Mouse (Mus musculus) layer of hippocampus, postnatal 36 days (tissue): ENCODE measurements at regions not wholly inside any gene's neighbourhood (a gene's known extent, or its start where the extent isn't known, plus 50 kb on each side); places are given as distances from the start of the nearest gene placed in this dataset.

ENCODE experiments used
- DNase-seq, 2 experiments: peaks; one replicate each; pipeline ENCODE4 v3.0.0; 2022

- no peak for DNase-seq
These were observed 219.6 kb downstream of the Tmem38b start for GRCm38 (mm10) chr4:54045258-54046029.

- no peak for DNase-seq
These were observed 238.5 kb downstream of the Tmem38b start for GRCm38 (mm10) chr4:54064331-54064730.

- no peak for DNase-seq
These were observed 246.1 kb downstream of the Tmem38b start for GRCm38 (mm10) chr4:54071951-54072350.

GRCm38 (mm10) chr4:54072482-54072881 lies 246.6 kb downstream of the Tmem38b start:
- no peak for DNase-seq

- DNase-seq: no peak
These were observed 247.1 kb downstream of the Tmem38b start for GRCm38 (mm10) chr4:54072932-54073331.

GRCm38 (mm10) chr4:54073483-54073882 lies 247.6 kb downstream of the Tmem38b start:
- DNase-seq: peak; percentile 48 to 69

- no peak for DNase-seq
These were observed 248.4 kb downstream of the Tmem38b start for GRCm38 (mm10) chr4:54074226-54074625.

GRCm38 (mm10) chr4:54080526-54080925 lies 254.7 kb downstream of the Tmem38b start:
- no peak for DNase-seq

- DNase-seq: no peak
These were observed 255.6 kb downstream of the Tmem38b start for GRCm38 (mm10) chr4:54081411-54081810.

GRCm38 (mm10) chr4:54084747-54085146 lies 258.9 kb downstream of the Tmem38b start:
- DNase-seq: no peak

- no peak for DNase-seq
These were observed 268.6 kb downstream of the Tmem38b start for GRCm38 (mm10) chr4:54094285-54094997.

GRCm38 (mm10) chr4:54095200-54095930 lies 269.5 kb downstream of the Tmem38b start:
- DNase-seq: no peak

- DNase-seq: no peak
These were observed 271.7 kb downstream of the Tmem38b start for GRCm38 (mm10) chr4:54097543-54097942.

- DNase-seq: no peak
These were observed 274.4 kb downstream of the Tmem38b start for GRCm38 (mm10) chr4:54100282-54100681.

- no peak for DNase-seq
These were observed 281.1 kb downstream of the Tmem38b start for GRCm38 (mm10) chr4:54106976-54107375.

- no peak for DNase-seq
These were observed 290.5 kb downstream of the Tmem38b start for GRCm38 (mm10) chr4:54116310-54116709.

GRCm38 (mm10) chr4:54118179-54118846 lies 292.5 kb downstream of the Tmem38b start:
- no peak for DNase-seq

GRCm38 (mm10) chr4:54128717-54129698 lies 303.2 kb downstream of the Tmem38b start:
- no peak for DNase-seq

GRCm38 (mm10) chr4:54156146-54156545 lies 330.3 kb downstream of the Tmem38b start:
- no peak for DNase-seq

GRCm38 (mm10) chr4:54161337-54161993 lies 335.6 kb downstream of the Tmem38b start:
- peak; percentile 4 for DNase-seq

GRCm38 (mm10) chr4:54162308-54162707 lies 336.5 kb downstream of the Tmem38b start:
- no peak for DNase-seq
